Mouse (Mus musculus): ENCODE data around the gene Slc26a10. TPM values are rescaled to one million over a fixed set of nuclear protein-coding genes. Genes with fewer than 3 reads are reported as not detected.
"Not testable (repeated sequence)": the region's sequence is repeated elsewhere in the genome, so short reads cannot be mapped to it uniquely, and the experiment has no call there.

Slc26a10 gene
- total RNA-seq, 2 experiments from 2014 or later: 25.7 to 31.8 TPM

GRCm38 (mm10) chr10:127160081-127160480, 20.4 kb downstream of the Slc26a10 start:
- DNase-seq: no peak

- no peak for DNase-seq
Observed at GRCm38 (mm10) chr10:127158471-127158870, 22.0 kb downstream of the Slc26a10 start.

- no peak for DNase-seq
Observed at GRCm38 (mm10) chr10:127156511-127156910, 23.9 kb downstream of the Slc26a10 start.

- DNase-seq: no peak
Observed at GRCm38 (mm10) chr10:127156089-127156488, 24.4 kb downstream of the Slc26a10 start.

- DNase-seq: no peak
Observed at GRCm38 (mm10) chr10:127154652-127155051, 25.8 kb downstream of the Slc26a10 start.

GRCm38 (mm10) chr10:127154241-127154640, 26.2 kb downstream of the Slc26a10 start:
- DNase-seq: no peak

- DNase-seq: no peak
Observed at GRCm38 (mm10) chr10:127153323-127153722, 27.1 kb downstream of the Slc26a10 start.

GRCm38 (mm10) chr10:127152556-127152955, 27.9 kb downstream of the Slc26a10 start:
- not testable (repeated sequence) for DNase-seq

- not testable (repeated sequence) for DNase-seq
Observed at GRCm38 (mm10) chr10:127151233-127151632, 29.2 kb downstream of the Slc26a10 start.

- no peak for DNase-seq
Observed at GRCm38 (mm10) chr10:127150471-127150872, 30.0 kb downstream of the Slc26a10 start.

- DNase-seq: no peak
Observed at GRCm38 (mm10) chr10:127147135-127147534, 33.3 kb downstream of the Slc26a10 start.

- no peak for DNase-seq
Observed at GRCm38 (mm10) chr10:127145303-127145702, 35.1 kb downstream of the Slc26a10 start.

- no peak for DNase-seq
Observed at GRCm38 (mm10) chr10:127144536-127144935, 35.9 kb downstream of the Slc26a10 start.

- DNase-seq: no peak
Observed at GRCm38 (mm10) chr10:127143228-127143627, 37.2 kb downstream of the Slc26a10 start.

GRCm38 (mm10) chr10:127141500-127141899, 38.9 kb downstream of the Slc26a10 start:
- no peak for DNase-seq

GRCm38 (mm10) chr10:127140971-127141370, 39.5 kb downstream of the Slc26a10 start:
- DNase-seq: no peak

GRCm38 (mm10) chr10:127138328-127139141, 41.9 kb downstream of the Slc26a10 start:
- no peak for DNase-seq

GRCm38 (mm10) chr10:127137896-127138295, 42.5 kb downstream of the Slc26a10 start:
- no peak for DNase-seq

- DNase-seq: no peak
Observed at GRCm38 (mm10) chr10:127136510-127136909, 43.9 kb downstream of the Slc26a10 start.

- no peak for DNase-seq
Observed at GRCm38 (mm10) chr10:127135118-127135836, 45.2 kb downstream of the Slc26a10 start.

GRCm38 (mm10) chr10:127134394-127135035, 45.9 kb downstream of the Slc26a10 start:
- DNase-seq: not testable (repeated sequence)

GRCm38 (mm10) chr10:127132469-127132868, 48.0 kb downstream of the Slc26a10 start:
- no peak for DNase-seq

- DNase-seq: no peak
Observed at GRCm38 (mm10) chr10:127129431-127129830, 51.0 kb downstream of the Slc26a10 start.
